Mouse (Mus musculus) Muller cell, postnatal 12 days (primary cell): ENCODE data around the gene Gm5861.
"Not testable (repeated sequence)": the region's sequence is repeated elsewhere in the genome, so short reads cannot be mapped to it uniquely, and the experiment has no call there.

Experiments used
- DNase-seq: peaks from one replicate; pipeline ENCODE4 v3.0.0-alpha.2; 2015; ENCODE audit errors: inconsistent ontology term

Gene Gm5861

GRCm38 (mm10) chr5:11182772-11183171, at the start of gene Gm5861:
TSS of gene Gm5861 (plus strand) at chr5:11183072.
- DNase-seq = not testable (repeated sequence)

- not testable (repeated sequence) for DNase-seq
Observed at GRCm38 (mm10) chr5:11138031-11138430, 44.8 kb upstream of the Gm5861 start.
